Comparison of ENCODE assay signal across 14 mouse cellular contexts in the genomic region with DNA sequence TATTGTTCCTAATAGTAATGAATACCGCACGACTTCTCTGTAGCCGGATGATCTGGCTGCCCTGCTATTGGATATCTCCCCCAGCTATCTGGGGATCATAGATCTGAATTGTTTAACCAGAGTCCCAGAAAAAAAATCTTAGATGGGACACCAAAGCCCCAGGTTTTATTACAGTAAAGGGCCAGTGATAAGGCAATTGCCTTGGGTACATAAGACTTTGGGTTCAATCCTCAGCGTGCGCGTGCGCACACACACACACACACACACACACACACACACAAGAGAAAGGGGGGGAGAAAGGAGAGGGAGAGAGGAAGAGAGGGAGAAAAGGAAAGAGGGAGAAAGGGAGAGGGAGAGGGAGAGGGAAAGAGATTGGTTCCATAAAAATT.
"Had no signal": no experiment of that assay in that cellular context is flagged by ENCODE, and none has a peak within 500 bp of the region (broad histone marks: within the 10 kb centered on the region; RNA-seq: fewer than 3 reads in every experiment).

No protein-coding gene starts in this region.

- H3K27ac ChIP-seq: kidney, postnatal 0 days; left cerebral cortex, adult 2 months; liver, embryonic 14.5 days; macrophage; midbrain, embryonic 12.5 days; stomach, postnatal 0 days had no signal

- DNase-seq: kidney, postnatal 25 days; layer of hippocampus, postnatal 36 days; liver, postnatal 0 days; lung, embryonic 14.5 days; thymus, adult 2 months; thymus, postnatal 14 days; thymus, postnatal 4 days had no signal

- H3K27me3 ChIP-seq: midbrain, embryonic 12.5 days had no signal

- H3K4me1 ChIP-seq: midbrain, embryonic 12.5 days had no signal

- ATAC-seq: liver, postnatal 0 days; lung, postnatal 0 days had no signal

- H3K4me2 ChIP-seq: lung, embryonic 14.5 days; midbrain, embryonic 12.5 days had no signal

- H3K36me3 ChIP-seq: midbrain, embryonic 12.5 days had no signal

- H3K4me3 ChIP-seq: left cerebral cortex, adult 2 months; midbrain, embryonic 12.5 days had no signal

- H3K9me3 ChIP-seq: midbrain, embryonic 12.5 days had no signal

- H3K9ac ChIP-seq: liver, embryonic 14.5 days; liver, postnatal 0 days; lung, embryonic 14.5 days; midbrain, embryonic 12.5 days had no signal
